Mouse (Mus musculus): ENCODE data around the gene Sema3f. TPM values are rescaled to one million over a fixed set of nuclear protein-coding genes. Genes with fewer than 3 reads are reported as not detected.
A peak's percentile ranks its signal among the peaks of the same experiment; 100 is the strongest.
"Not testable (repeated sequence)": the region's sequence is repeated elsewhere in the genome, so short reads cannot be mapped to it uniquely, and the experiment has no call there.

The Sema3f gene
- polyA plus RNA-seq, 1 experiment from 2014 or later = 34.0 TPM

GRCm38 (mm10) chr9:107688939-107689338, 21.3 kb downstream of the Sema3f start:
- H3K27ac ChIP-seq (replicated peaks; ENCODE audit: low read depth, low read length) = no peak overlapping the region
- no peak overlapping the region for H3K4me3 ChIP-seq (replicated peaks; ENCODE audit: low read depth, low read length)
- WGBS = 84% methylated on average over 7 of the region's 7 CpGs
- H3K9me3 ChIP-seq (ENCODE audit: control insufficient read depth, low read length) = no peaks in the 10 kb centered on the region
- ATAC-seq (ENCODE audit: low FRiP score, low TSS enrichment) = no peak
- peaks cover 9% of the 10 kb centered on the region; the same call in 1 of the 2 replicates for H3K4me1 ChIP-seq (ENCODE audit: control insufficient read depth, insufficient read depth, low read length)
- no peak overlapping the region for H3K9ac ChIP-seq (replicated peaks; ENCODE audit: low read length)
- peaks cover 78% of the 10 kb centered on the region for H3K36me3 ChIP-seq (ENCODE audit: control insufficient read depth, insufficient read depth, low read length)
- no peak for DNase-seq
- no peak overlapping the region for H3K4me2 ChIP-seq (ENCODE audit: low read length)
- H3K27me3 ChIP-seq (ENCODE audit: control insufficient read depth, insufficient read depth, low read length) = no peaks in the 10 kb centered on the region

- WGBS = 90% methylated on average over 5 of the region's 5 CpGs
- ATAC-seq (ENCODE audit: low FRiP score, low TSS enrichment) (no peak), DNase-seq (no peak)
- H3K4me3 ChIP-seq (replicated peaks; ENCODE audit: low read depth, low read length) = no peak overlapping the region
- peaks cover 84% of the 10 kb centered on the region for H3K36me3 ChIP-seq (ENCODE audit: control insufficient read depth, insufficient read depth, low read length)
- H3K9ac ChIP-seq (replicated peaks; ENCODE audit: low read length) = no peak overlapping the region
- no peaks in the 10 kb centered on the region for H3K27me3 ChIP-seq (ENCODE audit: control insufficient read depth, insufficient read depth, low read length)
- H3K27ac ChIP-seq (replicated peaks; ENCODE audit: low read depth, low read length) = no peak overlapping the region
- H3K4me1 ChIP-seq (ENCODE audit: control insufficient read depth, insufficient read depth, low read length) = peaks cover 6% of the 10 kb centered on the region; the same call in 1 of the 2 replicates
- no peak overlapping the region for H3K4me2 ChIP-seq (ENCODE audit: low read length)
- no peaks in the 10 kb centered on the region for H3K9me3 ChIP-seq (ENCODE audit: control insufficient read depth, low read length)
Measured at GRCm38 (mm10) chr9:107688415-107688814, 21.9 kb downstream of the Sema3f start.

GRCm38 (mm10) chr9:107685231-107685981, 24.9 kb downstream of the Sema3f start:
- ATAC-seq (ENCODE audit: low FRiP score, low TSS enrichment) (peak; percentile 62; the same call in 1 of the 2 replicates), DNase-seq (peak; percentile 80)
- H3K4me3 ChIP-seq (replicated peaks; ENCODE audit: low read depth, low read length) = no peak overlapping the region
- no peaks in the 10 kb centered on the region for H3K9me3 ChIP-seq (ENCODE audit: control insufficient read depth, low read length)
- H3K27me3 ChIP-seq (ENCODE audit: control insufficient read depth, insufficient read depth, low read length) = no peaks in the 10 kb centered on the region
- H3K9ac ChIP-seq (replicated peaks; ENCODE audit: low read length) = no peak overlapping the region
- WGBS = 32% methylated on average over 17 of the region's 17 CpGs
- H3K36me3 ChIP-seq (ENCODE audit: control insufficient read depth, insufficient read depth, low read length) = peaks cover 82% of the 10 kb centered on the region
- no peak overlapping the region for H3K27ac ChIP-seq (replicated peaks; ENCODE audit: low read depth, low read length)
- no peak overlapping the region for H3K4me2 ChIP-seq (ENCODE audit: low read length)
- no peaks in the 10 kb centered on the region for H3K4me1 ChIP-seq (ENCODE audit: control insufficient read depth, insufficient read depth, low read length)

- Histone ChIP-seq H3K36me3 (ENCODE audit: control insufficient read depth, insufficient read depth, low read length) (peaks cover 56% of the 10 kb centered on the region), H3K9ac (replicated peaks; ENCODE audit: low read length) (no peak overlapping the region), H3K9me3 (ENCODE audit: control insufficient read depth, low read length) (no peaks in the 10 kb centered on the region), H3K4me1 (ENCODE audit: control insufficient read depth, insufficient read depth, low read length) (no peaks in the 10 kb centered on the region), H3K27ac (replicated peaks; ENCODE audit: low read depth, low read length) (no peak overlapping the region), H3K4me2 (ENCODE audit: low read length) (no peak overlapping the region), H3K4me3 (replicated peaks; ENCODE audit: low read depth, low read length) (no peak overlapping the region), H3K27me3 (ENCODE audit: control insufficient read depth, insufficient read depth, low read length) (peaks cover under 1% of the 10 kb centered on the region; the same call in 1 of the 2 replicates)
- ATAC-seq (ENCODE audit: low FRiP score, low TSS enrichment) (no peak), DNase-seq (no peak)
- WGBS = 86% methylated on average over 20 of the region's 20 CpGs
Measured at GRCm38 (mm10) chr9:107682405-107682804, 27.9 kb downstream of the Sema3f start.

- DNase-seq (no peak), ATAC-seq (ENCODE audit: low FRiP score, low TSS enrichment) (no peak)
- Histone ChIP-seq H3K36me3 (ENCODE audit: control insufficient read depth, insufficient read depth, low read length) (peaks cover 30% of the 10 kb centered on the region), H3K4me1 (ENCODE audit: control insufficient read depth, insufficient read depth, low read length) (peaks cover 7% of the 10 kb centered on the region; the same call in 1 of the 2 replicates), H3K9me3 (ENCODE audit: control insufficient read depth, low read length) (no peaks in the 10 kb centered on the region), H3K9ac (replicated peaks; ENCODE audit: low read length) (no peak within 1 kb of the TSS), H3K4me3 (replicated peaks; ENCODE audit: low read depth, low read length) (no peak within 1 kb of the TSS), H3K4me2 (ENCODE audit: low read length) (no peak within 1 kb of the TSS), H3K27ac (replicated peaks; ENCODE audit: low read depth, low read length) (no peak within 1 kb of the TSS), H3K27me3 (ENCODE audit: control insufficient read depth, insufficient read depth, low read length) (peaks cover 22% of the 10 kb centered on the region; the same call in 1 of the 2 replicates)
- 41% methylated on average over 5 of the region's 5 CpGs for WGBS
Measured at GRCm38 (mm10) chr9:107679501-107679900, 30.8 kb downstream of the Sema3f start, which contains the start of gene Gnat1. Gene Gnat1 (minus strand): TSS chr9:107679712.

GRCm38 (mm10) chr9:107678861-107679260, 31.4 kb downstream of the Sema3f start:
- no peak for ATAC-seq (ENCODE audit: low FRiP score, low TSS enrichment)
- Histone ChIP-seq H3K36me3 (ENCODE audit: control insufficient read depth, insufficient read depth, low read length) (peaks cover 24% of the 10 kb centered on the region), H3K4me3 (replicated peaks; ENCODE audit: low read depth, low read length) (no peak overlapping the region), H3K27me3 (ENCODE audit: control insufficient read depth, insufficient read depth, low read length) (peaks cover 22% of the 10 kb centered on the region; the same call in 1 of the 2 replicates), H3K4me2 (ENCODE audit: low read length) (no peak overlapping the region), H3K27ac (replicated peaks; ENCODE audit: low read depth, low read length) (no peak overlapping the region), H3K9me3 (ENCODE audit: control insufficient read depth, low read length) (no peaks in the 10 kb centered on the region), H3K4me1 (ENCODE audit: control insufficient read depth, insufficient read depth, low read length) (peaks cover 7% of the 10 kb centered on the region; the same call in 1 of the 2 replicates), H3K9ac (replicated peaks; ENCODE audit: low read length) (no peak overlapping the region)
- WGBS = 92% methylated on average over 2 of the region's 2 CpGs
- no peak for DNase-seq

GRCm38 (mm10) chr9:107677819-107678526, 32.3 kb downstream of the Sema3f start:
- not testable (repeated sequence) for H3K9ac ChIP-seq (replicated peaks; ENCODE audit: low read length); H3K9me3 ChIP-seq (ENCODE audit: control insufficient read depth, low read length)
- 40% methylated on average over 14 of the region's 14 CpGs for WGBS

GRCm38 (mm10) chr9:107677091-107677784, 33.0 kb downstream of the Sema3f start:
- Histone ChIP-seq H3K9ac (replicated peaks; ENCODE audit: low read length) (no peak overlapping the region), H3K4me1 (ENCODE audit: control insufficient read depth, insufficient read depth, low read length) (peaks cover 7% of the 10 kb centered on the region; the same call in 1 of the 2 replicates), H3K4me3 (replicated peaks; ENCODE audit: low read depth, low read length) (no peak overlapping the region), H3K27ac (replicated peaks; ENCODE audit: low read depth, low read length) (no peak overlapping the region), H3K4me2 (ENCODE audit: low read length) (peak overlapping the region; percentile 66), H3K27me3 (ENCODE audit: control insufficient read depth, insufficient read depth, low read length) (peaks cover 22% of the 10 kb centered on the region; the same call in 1 of the 2 replicates), H3K9me3 (ENCODE audit: control insufficient read depth, low read length) (no peaks in the 10 kb centered on the region), H3K36me3 (ENCODE audit: control insufficient read depth, insufficient read depth, low read length) (peaks cover 9% of the 10 kb centered on the region)
- WGBS = 23% methylated on average over 17 of the region's 17 CpGs
- no peak for ATAC-seq (ENCODE audit: low FRiP score, low TSS enrichment)
- DNase-seq = peak; percentile 76

More at GRCm38 (mm10) chr9:107677819-107678526, 32.3 kb downstream of the Sema3f start:
- not testable (repeated sequence) for H3K4me3 ChIP-seq (replicated peaks; ENCODE audit: low read depth, low read length); H3K4me1 ChIP-seq (ENCODE audit: control insufficient read depth, insufficient read depth, low read length); ATAC-seq (ENCODE audit: low FRiP score, low TSS enrichment); H3K4me2 ChIP-seq (ENCODE audit: low read length); H3K27ac ChIP-seq (replicated peaks; ENCODE audit: low read depth, low read length)
- H3K36me3 ChIP-seq (ENCODE audit: control insufficient read depth, insufficient read depth, low read length) = peaks cover 16% of the 10 kb centered on the region
- DNase-seq = peak; percentile 91
- peaks cover 22% of the 10 kb centered on the region; the same call in 1 of the 2 replicates for H3K27me3 ChIP-seq (ENCODE audit: control insufficient read depth, insufficient read depth, low read length)

Measured in midbrain, embryonic 14.5 days (tissue).